Mouse (Mus musculus): ENCODE measurements around the gene Tmem131. TPM values are rescaled to one million over a fixed set of nuclear protein-coding genes. Genes with fewer than 3 reads are reported as not detected.

Gene Tmem131
- polyA plus RNA-seq, 1 experiment from 2014 or later: 13.0 TPM

- H3K36me3 ChIP-seq (replicated peaks): no peaks in the 10 kb centered on the region
- no peaks in the 10 kb centered on the region for H3K27me3 ChIP-seq (ENCODE audit: poor library complexity, severe bottlenecking)
- H3K27ac ChIP-seq: no peak overlapping the region
- no peak for DNase-seq (ENCODE audit: extremely low spot score, low spot score)
- 67% methylated on average over 10 of the region's 10 CpGs for WGBS
- H3K9me3 ChIP-seq: no peaks in the 10 kb centered on the region
- no peak overlapping the region for H3K4me3 ChIP-seq
- peaks cover 6% of the 10 kb centered on the region; the same call in 1 of the 2 replicates for H3K4me1 ChIP-seq
These were observed 19.1 kb upstream of the Tmem131 start for GRCm38 (mm10) chr1:36962379-36963176.

DNA sequence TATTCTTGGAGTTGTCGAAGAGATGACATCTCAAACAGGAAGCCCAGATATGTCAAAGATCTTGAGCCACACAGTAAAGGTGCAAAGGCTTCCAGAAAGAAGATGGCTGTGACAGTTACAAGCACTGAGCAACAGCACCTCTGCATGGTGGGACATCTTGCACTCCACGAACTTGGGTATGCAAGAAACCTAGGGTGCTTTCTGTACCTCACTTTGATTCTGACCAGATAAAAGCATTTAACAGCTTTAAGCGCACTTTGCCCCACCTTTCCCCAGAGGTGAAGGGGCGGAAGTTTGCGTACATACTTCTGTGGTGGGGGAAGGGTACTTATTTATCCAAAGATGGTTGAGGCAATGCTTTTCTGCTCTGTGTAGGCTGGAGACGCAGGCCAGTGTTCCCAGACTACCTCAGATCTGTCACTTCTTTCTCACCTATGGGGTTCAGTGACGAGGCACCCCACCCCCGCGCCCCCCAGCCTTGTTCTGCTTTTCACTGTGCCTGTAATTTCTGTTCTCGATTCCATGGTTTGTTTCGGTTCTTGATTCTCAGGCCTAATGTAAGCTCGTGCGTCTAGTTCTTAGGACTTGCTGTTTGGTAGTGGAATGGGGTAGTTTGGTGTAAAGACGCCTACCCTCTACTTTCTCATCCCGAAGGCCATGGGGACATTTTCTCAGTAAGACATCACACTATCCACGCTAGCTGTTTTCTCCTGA is 17.2 kb upstream of the Tmem131 start:
- DNase-seq (ENCODE audit: extremely low spot score, low spot score): no peak
- 92% methylated on average over 16 of the region's 16 CpGs for WGBS
- Histone ChIP-seq H3K36me3 (replicated peaks) (no peaks in the 10 kb centered on the region), H3K27me3 (ENCODE audit: poor library complexity, severe bottlenecking) (no peaks in the 10 kb centered on the region), H3K9me3 (no peaks in the 10 kb centered on the region), H3K4me3 (no peak overlapping the region), H3K27ac (no peak overlapping the region), H3K4me1 (peaks cover 6% of the 10 kb centered on the region; the same call in 1 of the 2 replicates)

DNA sequence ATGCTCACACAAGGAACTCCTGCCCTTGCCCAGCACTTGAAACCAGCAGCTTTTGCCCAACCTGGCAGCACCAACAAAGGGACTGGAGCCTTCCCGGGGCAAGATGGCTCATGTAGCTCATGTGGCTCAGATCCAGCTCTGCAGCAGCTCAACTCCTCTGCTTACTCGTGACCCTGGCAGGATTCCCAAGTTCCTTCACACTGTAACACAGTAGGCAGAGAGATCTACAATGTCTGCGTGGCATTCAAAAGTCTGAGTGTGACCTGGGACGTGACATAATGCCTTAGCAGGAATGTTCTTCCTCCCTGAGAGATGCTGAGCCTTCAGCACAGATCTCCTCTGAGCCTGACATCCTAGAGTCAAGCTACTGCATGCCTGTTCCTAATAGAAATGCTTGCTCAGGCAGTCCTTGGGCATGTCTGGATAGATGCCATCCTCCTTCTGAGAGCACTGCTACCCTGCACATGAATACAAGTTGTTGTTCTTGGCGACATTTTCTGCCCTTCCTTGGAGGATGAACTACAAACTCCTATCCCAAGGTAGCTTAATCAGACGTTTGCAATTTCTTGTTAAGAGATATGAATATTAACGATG is 6.2 kb upstream of the Tmem131 start:
- Histone ChIP-seq H3K4me3 (no peak overlapping the region), H3K27ac (no peak overlapping the region), H3K4me1 (0 out of 2 replicates have a peak, but pooled peaks cover under 1% of the 10 kb centered on the region), H3K9me3 (no peaks in the 10 kb centered on the region), H3K36me3 (replicated peaks) (no peaks in the 10 kb centered on the region), H3K27me3 (ENCODE audit: poor library complexity, severe bottlenecking) (no peaks in the 10 kb centered on the region)
- no peak for DNase-seq (ENCODE audit: extremely low spot score, low spot score)
- 86% methylated on average over 7 of the region's 7 CpGs for WGBS

- Histone ChIP-seq H3K27ac (no peak overlapping the region), H3K36me3 (replicated peaks) (no peaks in the 10 kb centered on the region), H3K27me3 (ENCODE audit: poor library complexity, severe bottlenecking) (no peaks in the 10 kb centered on the region), H3K4me1 (0 out of 2 replicates have a peak, but pooled peaks cover 4% of the 10 kb centered on the region), H3K4me3 (no peak overlapping the region), H3K9me3 (no peaks in the 10 kb centered on the region)
- no peak for DNase-seq (ENCODE audit: extremely low spot score, low spot score)
- 88% methylated on average over 8 of the region's 8 CpGs for WGBS
These were observed 4.0 kb upstream of the Tmem131 start for GRCm38 (mm10) chr1:36947448-36947847.

GRCm38 (mm10) chr1:36940381-36940762 is 3.1 kb downstream of the Tmem131 start:
- DNase-seq (ENCODE audit: extremely low spot score, low spot score): no peak
- H3K36me3 ChIP-seq (replicated peaks): no peaks in the 10 kb centered on the region
- no peaks in the 10 kb centered on the region for H3K27me3 ChIP-seq (ENCODE audit: poor library complexity, severe bottlenecking)
- peaks cover 31% of the 10 kb centered on the region for H3K4me1 ChIP-seq
- WGBS: 55% methylated on average over 3 of the region's 3 CpGs
- peak overlapping the region; percentile 98 for H3K27ac ChIP-seq
- H3K9me3 ChIP-seq: no peaks in the 10 kb centered on the region
- H3K4me3 ChIP-seq: peak overlapping the region; percentile 99

GRCm38 (mm10) chr1:36939506-36940380 is 3.7 kb downstream of the Tmem131 start:
- Histone ChIP-seq H3K4me3 (peak overlapping the region; percentile 99), H3K27ac (peak overlapping the region; percentile 98), H3K4me1 (peaks cover 37% of the 10 kb centered on the region), H3K27me3 (ENCODE audit: poor library complexity, severe bottlenecking) (no peaks in the 10 kb centered on the region), H3K9me3 (no peaks in the 10 kb centered on the region), H3K36me3 (replicated peaks) (no peaks in the 10 kb centered on the region)
- WGBS: under 1% methylated on average over 79 of the region's 79 CpGs
- DNase-seq (ENCODE audit: extremely low spot score, low spot score): peak; percentile 93

GRCm38 (mm10) chr1:36938801-36939286 is 4.6 kb downstream of the Tmem131 start:
- WGBS: under 1% methylated on average over 59 of the region's 59 CpGs
- Histone ChIP-seq H3K27ac (peak overlapping the region; percentile 98), H3K36me3 (replicated peaks) (no peaks in the 10 kb centered on the region), H3K27me3 (ENCODE audit: poor library complexity, severe bottlenecking) (no peaks in the 10 kb centered on the region), H3K9me3 (no peaks in the 10 kb centered on the region), H3K4me3 (peak overlapping the region; percentile 99), H3K4me1 (peaks cover 40% of the 10 kb centered on the region)
- DNase-seq (ENCODE audit: extremely low spot score, low spot score): peak; percentile 44

DNA sequence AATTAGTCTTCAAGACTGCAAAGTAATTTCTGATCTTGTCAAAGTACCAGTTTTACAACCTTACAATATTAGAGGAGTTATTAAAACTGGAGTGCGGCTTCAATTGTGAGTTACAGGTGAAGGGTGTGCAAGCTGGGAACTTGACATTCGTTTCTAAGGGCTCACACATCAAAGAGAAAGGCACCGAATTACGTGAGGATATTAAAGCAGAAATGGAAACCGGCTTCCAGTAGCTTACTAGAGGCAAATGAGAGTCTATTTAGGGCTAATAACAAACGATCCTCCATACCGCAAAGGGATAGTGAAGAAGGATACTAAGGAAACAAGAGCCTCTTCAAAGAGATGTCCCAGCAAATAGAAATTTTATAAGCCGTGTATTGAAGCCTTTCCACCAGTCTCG is 5.1 kb downstream of the Tmem131 start:
- DNase-seq (ENCODE audit: extremely low spot score, low spot score): no peak
- no peaks in the 10 kb centered on the region for H3K36me3 ChIP-seq (replicated peaks)
- no peaks in the 10 kb centered on the region for H3K27me3 ChIP-seq (ENCODE audit: poor library complexity, severe bottlenecking)
- peak overlapping the region; percentile 98 for H3K27ac ChIP-seq
- H3K4me1 ChIP-seq: peaks cover 42% of the 10 kb centered on the region
- H3K4me3 ChIP-seq: peak overlapping the region; percentile 99
- no peaks in the 10 kb centered on the region for H3K9me3 ChIP-seq
- WGBS: 7% methylated on average over 9 of the region's 9 CpGs

DNA sequence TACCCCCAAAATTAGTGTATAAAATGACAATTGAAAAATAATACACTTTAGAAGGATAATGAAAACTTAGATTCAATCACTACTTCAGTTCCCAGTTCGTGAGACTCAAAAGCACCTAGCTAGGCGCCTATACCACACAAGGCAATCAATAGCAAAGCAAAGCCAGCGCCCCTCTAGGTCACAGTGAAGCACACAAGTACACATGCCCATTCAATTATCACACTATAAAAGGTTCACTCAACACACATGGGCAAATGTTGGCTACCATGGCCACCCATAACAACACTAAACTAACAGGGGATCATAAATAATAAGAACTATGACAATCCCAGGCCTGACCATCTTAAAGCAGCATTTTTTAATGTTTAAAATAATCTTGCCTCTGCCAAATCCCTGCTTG is 5.8 kb downstream of the Tmem131 start:
- Histone ChIP-seq H3K36me3 (replicated peaks) (no peaks in the 10 kb centered on the region), H3K27ac (no peak overlapping the region), H3K9me3 (no peaks in the 10 kb centered on the region), H3K27me3 (ENCODE audit: poor library complexity, severe bottlenecking) (no peaks in the 10 kb centered on the region), H3K4me3 (peak overlapping the region; percentile 99), H3K4me1 (peaks cover 42% of the 10 kb centered on the region)
- WGBS: 38% methylated on average over 3 of the region's 3 CpGs
- DNase-seq (ENCODE audit: extremely low spot score, low spot score): no peak

GRCm38 (mm10) chr1:36937015-36937414 is 6.5 kb downstream of the Tmem131 start:
- Histone ChIP-seq H3K4me3 (peak overlapping the region; percentile 99), H3K4me1 (peaks cover 42% of the 10 kb centered on the region), H3K27ac (no peak overlapping the region), H3K36me3 (replicated peaks) (no peaks in the 10 kb centered on the region), H3K27me3 (ENCODE audit: poor library complexity, severe bottlenecking) (no peaks in the 10 kb centered on the region), H3K9me3 (no peaks in the 10 kb centered on the region)
- WGBS: 85% methylated on average over 2 of the region's 2 CpGs
- no peak for DNase-seq (ENCODE audit: extremely low spot score, low spot score)

DNA sequence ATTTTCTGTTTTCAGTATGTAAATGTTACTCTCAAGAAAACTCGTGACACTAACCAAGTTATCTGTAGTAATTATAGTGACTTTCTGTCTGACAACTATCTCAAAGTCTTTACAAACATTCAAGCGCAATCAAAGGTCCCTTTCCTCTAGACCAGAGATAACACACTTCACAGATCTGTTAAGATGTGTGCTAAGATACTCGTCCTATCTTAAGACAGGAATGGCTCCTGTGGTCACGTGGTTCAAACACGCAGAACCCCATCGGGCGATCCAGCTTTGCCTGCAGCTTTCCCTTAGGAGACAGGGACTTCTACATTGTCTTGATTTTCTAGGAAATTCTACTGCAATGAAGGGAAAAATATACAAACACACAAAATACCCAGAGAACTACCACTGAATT is 6.9 kb downstream of the Tmem131 start:
- Histone ChIP-seq H3K36me3 (replicated peaks) (no peaks in the 10 kb centered on the region), H3K4me1 (peaks cover 42% of the 10 kb centered on the region), H3K27me3 (ENCODE audit: poor library complexity, severe bottlenecking) (no peaks in the 10 kb centered on the region), H3K4me3 (no peak overlapping the region), H3K9me3 (no peaks in the 10 kb centered on the region), H3K27ac (no peak overlapping the region)
- 91% methylated on average over 7 of the region's 7 CpGs for WGBS
- no peak for DNase-seq (ENCODE audit: extremely low spot score, low spot score)

GRCm38 (mm10) chr1:36934778-36935177 is 8.7 kb downstream of the Tmem131 start:
- DNase-seq (ENCODE audit: extremely low spot score, low spot score): no peak
- Histone ChIP-seq H3K4me1 (peaks cover 36% of the 10 kb centered on the region), H3K9me3 (no peaks in the 10 kb centered on the region), H3K4me3 (no peak overlapping the region), H3K27ac (no peak overlapping the region), H3K27me3 (ENCODE audit: poor library complexity, severe bottlenecking) (no peaks in the 10 kb centered on the region), H3K36me3 (replicated peaks) (no peaks in the 10 kb centered on the region)
- WGBS: 85% methylated on average over 6 of the region's 6 CpGs
